Mouse (Mus musculus) lung, adult 18-20 months (tissue): ENCODE results near the gene Mov10l1.
A peak's percentile ranks its signal among the peaks of the same experiment; 100 is the strongest.

Source experiments
- DNase-seq, 2 experiments: peaks; one replicate each; pipeline ENCODE4 v3.0.0; 2022; ENCODE audit warnings: mixed read lengths in 2 of 2

Mov10l1 gene

GRCm38 (mm10) chr15:88982534-88983079, at the start of gene Mov10l1:
Gene Mov10l1 (plus strand): TSS chr15:88982909.
- no peak for DNase-seq

- no peak for DNase-seq
Observed at GRCm38 (mm10) chr15:88934141-88934540, 48.6 kb upstream of the Mov10l1 start.

GRCm38 (mm10) chr15:88936619-88937290, 46.0 kb upstream of the Mov10l1 start:
- DNase-seq = no peak

- no peak for DNase-seq
Observed at GRCm38 (mm10) chr15:88937291-88937650, 45.4 kb upstream of the Mov10l1 start.

GRCm38 (mm10) chr15:88942783-88943182, 39.9 kb upstream of the Mov10l1 start:
- no peak for DNase-seq

GRCm38 (mm10) chr15:88943896-88944551, 38.7 kb upstream of the Mov10l1 start:
- DNase-seq = peak in 1 of 2 experiments; percentile 33

DNA sequence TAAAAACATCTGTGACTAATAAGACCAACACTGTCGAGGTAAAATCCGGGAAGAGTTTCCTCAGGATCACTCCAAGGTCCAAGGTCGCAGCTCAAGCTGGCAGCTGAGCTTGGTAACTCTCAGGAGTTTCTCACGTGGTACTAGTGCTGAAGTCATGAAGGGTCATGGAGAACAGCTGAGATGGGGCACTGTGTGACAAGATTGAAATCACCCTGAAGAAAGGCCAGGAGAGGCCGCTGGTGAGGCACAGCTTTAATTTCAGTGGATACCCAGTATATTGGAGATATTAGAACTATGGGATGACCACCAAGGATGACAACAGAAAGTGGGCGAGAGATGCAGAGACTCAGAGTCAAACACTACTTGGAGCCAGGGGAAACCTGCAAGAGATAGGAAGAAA, 35.9 kb upstream of the Mov10l1 start:
- DNase-seq = peak in 1 of 2 experiments; percentile 8

DNA sequence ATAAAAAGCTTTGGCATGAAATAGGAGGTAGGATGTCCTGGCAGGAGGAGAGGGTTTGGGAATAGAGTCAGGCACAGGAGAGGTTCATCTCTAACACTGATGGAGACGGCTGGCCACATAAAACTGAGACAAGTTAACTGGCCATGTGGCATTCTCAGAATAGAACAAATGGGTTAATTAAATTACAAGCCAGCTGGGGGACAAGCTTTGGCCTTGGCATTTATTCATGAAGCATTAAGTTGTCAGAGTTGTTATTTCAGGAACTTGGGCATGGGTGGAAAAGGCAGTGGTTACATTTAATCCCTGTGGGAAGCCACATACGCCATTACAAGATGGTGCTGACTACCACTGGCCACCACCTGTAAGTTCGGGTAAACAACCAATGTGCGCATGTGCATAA, 31.5 kb upstream of the Mov10l1 start:
- no peak for DNase-seq

DNA sequence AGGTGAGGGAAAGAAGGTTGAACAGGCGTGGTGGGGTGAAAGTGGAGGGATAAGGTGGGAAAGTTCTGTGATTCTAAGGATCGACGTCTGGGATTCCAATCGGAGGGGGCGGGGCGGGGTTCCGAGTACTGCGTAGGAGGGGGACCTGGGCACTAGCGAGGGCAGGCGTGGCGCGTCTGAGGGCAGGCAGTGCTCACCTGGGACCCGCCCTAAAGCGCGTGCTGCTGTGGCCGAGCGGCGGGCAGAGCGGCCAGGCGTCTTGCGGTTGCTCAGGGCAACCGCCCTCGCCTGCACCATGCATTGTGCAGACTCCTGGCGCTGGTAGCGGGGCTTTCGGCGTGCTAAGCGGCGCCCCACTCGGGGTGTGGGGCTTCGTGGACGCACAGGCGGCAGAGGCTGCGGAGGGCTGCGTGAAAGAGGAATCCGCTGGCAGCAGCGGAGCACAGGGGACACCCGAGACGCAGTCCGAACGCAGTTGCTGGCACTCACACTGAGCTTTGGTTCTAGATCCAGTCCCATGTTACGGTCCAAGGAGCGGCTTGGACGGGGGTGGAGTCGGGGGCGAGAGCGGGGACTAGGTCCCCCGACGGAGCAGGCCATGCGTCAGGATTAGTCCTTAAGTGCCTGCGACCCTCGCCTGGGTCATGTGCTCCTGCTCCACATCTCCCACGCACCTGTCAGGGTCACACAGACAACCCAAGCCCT, 28.2 kb upstream of the Mov10l1 start, which contains the start of gene Ttll8:
TSS of gene Ttll8 (minus strand) at position 51 of the 705 bp plus-strand sequence.
- peak; percentile 61 to 76 for DNase-seq

GRCm38 (mm10) chr15:88955342-88955741, 27.4 kb upstream of the Mov10l1 start:
- DNase-seq = no peak

- DNase-seq = no peak
Observed at GRCm38 (mm10) chr15:88957522-88957921, 25.2 kb upstream of the Mov10l1 start.

DNA sequence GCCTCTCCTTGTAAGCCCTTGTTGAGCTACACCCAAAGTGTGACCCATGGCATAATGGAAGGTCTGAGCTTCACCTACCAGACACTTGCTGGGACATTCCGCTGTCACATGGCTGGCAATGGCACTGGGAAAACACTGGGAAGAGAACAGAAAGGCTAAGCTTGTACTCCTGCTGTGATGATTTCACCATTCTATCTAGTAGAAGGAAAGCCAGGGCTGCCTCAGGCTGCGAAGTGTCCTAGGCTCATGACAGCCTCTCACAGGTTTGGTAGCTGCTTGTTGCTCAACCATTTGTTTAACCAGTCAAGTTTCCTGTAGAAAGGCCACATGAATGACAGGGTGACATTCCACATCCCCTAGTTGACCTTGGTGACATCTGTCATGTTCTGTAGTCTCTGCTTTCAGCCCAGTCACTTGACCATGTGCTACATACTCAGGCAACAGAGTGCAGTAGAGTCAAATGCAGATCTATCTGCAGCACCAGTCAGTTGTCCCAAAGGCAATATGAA, 18.6 kb upstream of the Mov10l1 start:
- peak in 1 of 2 experiments; percentile 8 for DNase-seq

GRCm38 (mm10) chr15:88972300-88972699, 10.4 kb upstream of the Mov10l1 start:
- no peak for DNase-seq

- peak; percentile 70 to 85 for DNase-seq
Observed at GRCm38 (mm10) chr15:88978281-88979137, 4.2 kb upstream of the Mov10l1 start, which contains the start of gene Mlc1. Gene Mlc1 (minus strand): TSS chr15:88979007.

DNA sequence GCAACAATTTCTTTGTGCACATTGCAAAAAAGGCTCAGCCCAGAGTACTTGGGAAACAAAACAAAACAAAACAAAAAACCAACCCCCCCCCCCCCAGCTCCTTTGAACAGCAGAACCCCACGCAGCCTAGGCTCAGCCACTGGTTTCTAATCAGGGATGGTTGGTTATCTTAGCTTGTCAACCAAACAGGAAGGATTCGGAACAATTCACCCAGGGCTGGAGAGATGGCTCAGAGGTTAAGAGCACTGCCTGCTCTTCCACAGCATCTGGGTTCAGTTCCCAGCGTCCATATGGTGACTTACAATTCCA, 3.6 kb upstream of the Mov10l1 start:
- no peak for DNase-seq

GRCm38 (mm10) chr15:88989236-88989635, 6.5 kb downstream of the Mov10l1 start:
- peak; percentile 20 to 45 for DNase-seq

- no peak for DNase-seq
Observed at GRCm38 (mm10) chr15:88998636-88999035, 15.9 kb downstream of the Mov10l1 start.

GRCm38 (mm10) chr15:88999124-88999523, 16.4 kb downstream of the Mov10l1 start:
- peak; percentile 14 to 39 for DNase-seq

GRCm38 (mm10) chr15:89000367-89000766, 17.7 kb downstream of the Mov10l1 start:
- DNase-seq = no peak

DNA sequence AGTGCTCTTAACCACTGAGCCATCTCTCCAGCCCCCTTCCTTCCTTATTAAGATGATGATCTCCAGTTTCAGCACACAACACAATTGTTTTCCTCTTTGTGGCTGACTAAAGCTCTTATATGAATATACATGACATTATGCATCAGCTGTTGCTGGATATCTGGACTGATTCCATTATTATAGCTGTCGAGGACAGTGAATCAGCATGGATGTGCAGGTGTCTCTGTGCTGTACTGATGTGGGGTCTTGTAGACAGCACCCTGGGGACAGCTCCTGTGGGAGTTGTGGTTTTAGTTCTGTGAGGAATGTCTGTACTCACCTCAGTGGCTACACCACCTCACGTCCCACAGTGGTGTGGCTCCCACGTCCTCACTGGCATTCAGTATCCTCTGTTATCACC, 18.5 kb downstream of the Mov10l1 start:
- DNase-seq = no peak

GRCm38 (mm10) chr15:89007002-89007401, 24.3 kb downstream of the Mov10l1 start:
- DNase-seq = no peak

DNA sequence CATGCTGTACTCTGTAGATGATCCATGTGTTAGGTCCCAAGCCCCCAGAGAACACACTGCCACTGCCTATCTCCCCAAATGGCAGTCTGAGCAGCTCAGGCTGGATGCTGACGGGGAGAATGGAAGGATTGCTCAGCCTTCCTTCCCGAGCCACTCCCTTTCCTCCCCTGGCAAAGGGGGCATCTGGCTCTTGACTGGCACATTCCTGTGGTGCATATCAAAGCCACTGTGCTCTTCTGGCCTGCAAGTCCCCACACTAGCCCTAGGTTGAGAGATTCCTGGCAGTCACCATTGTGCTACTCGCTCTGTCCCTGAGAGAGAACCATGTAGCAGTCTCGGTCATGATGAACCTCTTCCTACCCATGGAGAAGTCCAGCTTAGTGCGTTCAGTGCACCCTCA, 25.1 kb downstream of the Mov10l1 start:
- no peak for DNase-seq
